Comparison of ENCODE assay signal across 24 mouse cellular contexts in genomic region chr13:38613583-38613982, GRCm38 (mm10). TPM values are rescaled to one million over a fixed set of nuclear protein-coding genes. Genes with fewer than 3 reads are reported as not detected.
A peak's percentile ranks its signal among the peaks of the same experiment; 100 is the strongest.
DNase-seq lines count a peak whose midpoint lies in the region; ATAC-seq and TF ChIP-seq lines count a peak whose summit lies in the region.
"Had no signal": no experiment of that assay in that cellular context is flagged by ENCODE, and none has a peak within 500 bp of the region (broad histone marks: within the 10 kb centered on the region; RNA-seq: fewer than 3 reads in every experiment).

No protein-coding gene starts in this region.

- ATAC-seq in heart, embryonic 13.5 days (ENCODE audit: extremely low read depth, insufficient number of reproducible peaks, low FRiP score, low TSS enrichment): no peak
- no peak for ATAC-seq in lung, postnatal 0 days
- ATAC-seq in liver, embryonic 11.5 days (replicated peaks; ENCODE audit: low FRiP score): peak; percentile 39; the same call in 1 of the 2 replicates
- no peak for ATAC-seq in liver, postnatal 0 days
- ATAC-seq: forebrain, embryonic 15.5 days; inflammation-experienced regulatory T-cells, adult 6 months; midbrain, embryonic 13.5 days had no signal

- H3K9me3 ChIP-seq in heart, embryonic 13.5 days: no peaks in the 10 kb centered on the region
- H3K9me3 ChIP-seq in lung, postnatal 0 days (ENCODE audit: low read length): no peaks in the 10 kb centered on the region
- H3K9me3 ChIP-seq in liver, embryonic 11.5 days (ENCODE audit: control insufficient read depth, low read length): no peaks in the 10 kb centered on the region; the same call in 1 of the 2 replicates
- H3K9me3 ChIP-seq in liver, postnatal 0 days (ENCODE audit: low read length): no peaks in the 10 kb centered on the region
- H3K9me3 ChIP-seq: forebrain, embryonic 15.5 days; midbrain, embryonic 13.5 days had no signal

- H3K27me3 ChIP-seq in heart, embryonic 13.5 days (replicated peaks): no peaks in the 10 kb centered on the region
- no peaks in the 10 kb centered on the region for H3K27me3 ChIP-seq in lung, postnatal 0 days (replicated peaks; ENCODE audit: insufficient read depth, low read length)
- no peaks in the 10 kb centered on the region for H3K27me3 ChIP-seq in liver, embryonic 11.5 days (replicated peaks; ENCODE audit: control insufficient read depth, insufficient read depth, low read length)
- no peaks in the 10 kb centered on the region for H3K27me3 ChIP-seq in liver, postnatal 0 days (ENCODE audit: insufficient read depth, low read length)
- H3K27me3 ChIP-seq: forebrain, embryonic 15.5 days; hindbrain, embryonic 13.5 days; limb, embryonic 13.5 days; midbrain, embryonic 13.5 days had no signal

- no peak overlapping the region for H3K4me2 ChIP-seq in heart, embryonic 13.5 days
- peak overlapping the region; percentile 30; the same call in 1 of the 2 replicates for H3K4me2 ChIP-seq in lung, postnatal 0 days (replicated peaks; ENCODE audit: low read depth, low read length)
- H3K4me2 ChIP-seq in liver, embryonic 11.5 days: no peak overlapping the region; the same call in 1 of the 2 replicates
- peak overlapping the region; percentile 56 for H3K4me2 ChIP-seq in liver, postnatal 0 days (ENCODE audit: low read depth, low read length)
- H3K4me2 ChIP-seq: forebrain, embryonic 15.5 days; hindbrain, embryonic 13.5 days; limb, embryonic 13.5 days; midbrain, embryonic 13.5 days had no signal

- 68% methylated on average over 8 of the region's 8 CpGs for WGBS in heart, embryonic 13.5 days
- WGBS in lung, postnatal 0 days: 66% methylated on average over 8 of the region's 8 CpGs
- WGBS in liver, embryonic 11.5 days: 43% methylated on average over 8 of the region's 8 CpGs
- 32% methylated on average over 8 of the region's 8 CpGs for WGBS in liver, postnatal 0 days (ENCODE audit: insufficient replicate concordance)

- TF ChIP-seq EP300 in lung, postnatal 0 days (IDR thresholded peaks at IDR 0.05): no peak
- peak; percentile 54 for TF ChIP-seq EP300 in liver, postnatal 0 days (IDR thresholded peaks at IDR 0.05; ENCODE audit: low read depth)

- H3K36me3 ChIP-seq in heart, embryonic 13.5 days: peaks cover 26% of the 10 kb centered on the region
- H3K36me3 ChIP-seq in lung, postnatal 0 days (ENCODE audit: insufficient read depth, low read length): no peaks in the 10 kb centered on the region
- H3K36me3 ChIP-seq in liver, embryonic 11.5 days (ENCODE audit: control insufficient read depth, insufficient read depth, low read length): peaks cover 10% of the 10 kb centered on the region
- peaks cover 15% of the 10 kb centered on the region for H3K36me3 ChIP-seq in liver, postnatal 0 days (replicated peaks; ENCODE audit: insufficient read depth, low read length)

- H3K4me3 ChIP-seq in heart, embryonic 13.5 days: no peak overlapping the region
- H3K4me3 ChIP-seq in lung, postnatal 0 days (ENCODE audit: low read depth, low read length): no peak overlapping the region
- no peak overlapping the region for H3K4me3 ChIP-seq in liver, embryonic 11.5 days (ENCODE audit: low read depth, low read length)
- H3K4me3 ChIP-seq in liver, postnatal 0 days (ENCODE audit: low read depth, low read length): no peak overlapping the region
- H3K4me3 ChIP-seq: forebrain, embryonic 15.5 days; hindbrain, embryonic 13.5 days; limb, embryonic 13.5 days; midbrain, embryonic 13.5 days had no signal

- H3K4me1 ChIP-seq in heart, embryonic 13.5 days: peaks cover 45% of the 10 kb centered on the region
- no peaks in the 10 kb centered on the region for H3K4me1 ChIP-seq in lung, postnatal 0 days (ENCODE audit: insufficient read depth, low read depth, low read length)
- H3K4me1 ChIP-seq in liver, embryonic 11.5 days (replicated peaks; ENCODE audit: control insufficient read depth, insufficient read depth, low read length): peaks cover 37% of the 10 kb centered on the region
- H3K4me1 ChIP-seq in liver, postnatal 0 days (ENCODE audit: insufficient read depth): peaks cover 17% of the 10 kb centered on the region
- H3K4me1 ChIP-seq: forebrain, embryonic 15.5 days; hindbrain, embryonic 13.5 days; limb, embryonic 13.5 days; midbrain, embryonic 13.5 days had no signal

- peak overlapping the region; percentile 61; the same call in 1 of the 2 replicates for H3K27ac ChIP-seq in heart, embryonic 13.5 days (replicated peaks)
- H3K27ac ChIP-seq in lung, postnatal 0 days (ENCODE audit: low read length): peak overlapping the region; percentile 66
- peak overlapping the region; percentile 44 for H3K27ac ChIP-seq in liver, embryonic 11.5 days (ENCODE audit: low read depth, low read length)
- H3K27ac ChIP-seq in liver, postnatal 0 days (ENCODE audit: low read depth): peak overlapping the region; percentile 55; the same call in 1 of the 2 replicates
- H3K27ac ChIP-seq: forebrain, embryonic 15.5 days; hindbrain, embryonic 13.5 days; limb, embryonic 13.5 days; midbrain, embryonic 13.5 days had no signal

- H3K9ac ChIP-seq in heart, embryonic 13.5 days: 0 out of 2 replicates have a peak overlapping the region, but pooled peaks have one; percentile 24
- H3K9ac ChIP-seq in lung, postnatal 0 days (replicated peaks; ENCODE audit: low read depth): no peak overlapping the region
- H3K9ac ChIP-seq in liver, embryonic 11.5 days (ENCODE audit: low read depth, low read length): 0 out of 2 replicates have a peak overlapping the region, but pooled peaks have one; percentile 7
- H3K9ac ChIP-seq in liver, postnatal 0 days (replicated peaks): no peak overlapping the region
- H3K9ac ChIP-seq: forebrain, embryonic 15.5 days; hindbrain, embryonic 13.5 days; limb, embryonic 13.5 days; midbrain, embryonic 13.5 days had no signal

- no peak for TF ChIP-seq CTCF in lung, postnatal 0 days (IDR thresholded peaks at IDR 0.05)
- no peak for TF ChIP-seq CTCF in liver, postnatal 0 days (IDR thresholded peaks at IDR 0.05; ENCODE audit: low read depth)

- DNase-seq in heart, adult 11 months: no peak
- DNase-seq in lung, postnatal 0 days (ENCODE audit: low spot score): no peak
- no peak for DNase-seq in lung, adult 18-20 months
- no peak for DNase-seq in liver, embryonic 11.5 days (ENCODE audit: low spot score)
- no peak for DNase-seq in liver, postnatal 0 days
- DNase-seq in gastrocnemius, postnatal 4 days (ENCODE audit: low spot score in 2 of 2): no peak
- DNase-seq in kidney, postnatal 36 days: no peak
- DNase-seq: adrenal gland, adult 2 months; cerebellum, adult 2 months; cerebellum, postnatal 25 days; embryo, embryonic 11 days; gastrocnemius, postnatal 10 days; kidney, adult 8-10 months; kidney, postnatal 25 days; layer of hippocampus, postnatal 36 days; lung, postnatal 14 days; thymus, adult 2 months; thymus, postnatal 4 days had no signal

RNA-seq across cellular contexts. Expression of gene Bloc1s5, which starts 21.3 kb away (rescaled TPM):
- 17.1 and 19.9 TPM in 2 replicates for polyA plus RNA-seq in heart, embryonic 13.5 days (2015; fragmentation: Nextera tagmentation; extraction: Ambion mirVana)
- 13.6 and 15.8 TPM in 2 replicates for polyA plus RNA-seq in lung, postnatal 0 days (2015; fragmentation: Nextera tagmentation; extraction: Ambion mirVana)
- 20.3 and 24.9 TPM in 2 replicates for polyA plus RNA-seq in liver, embryonic 11.5 days (2014; fragmentation: Nextera tagmentation; extraction: Ambion mirVana)
- 13.9 and 16.0 TPM in 2 replicates for polyA plus RNA-seq in liver, postnatal 0 days (2015; fragmentation: Nextera tagmentation; extraction: Ambion mirVana)
- total RNA-seq in gastrocnemius, postnatal 4 days (2021): 10 to 100 TPM; 10.2 to 10.8 TPM

RNA-seq across cellular contexts. Expression of gene Eef1e1, which starts 45.3 kb away (rescaled TPM):
- 31.3 and 41.7 TPM in 2 replicates for polyA plus RNA-seq in heart, embryonic 13.5 days (2015; fragmentation: Nextera tagmentation; extraction: Ambion mirVana)
- polyA plus RNA-seq in lung, postnatal 0 days (2015; fragmentation: Nextera tagmentation; extraction: Ambion mirVana): 14.0 and 16.1 TPM in 2 replicates
- polyA plus RNA-seq in liver, embryonic 11.5 days (2014; fragmentation: Nextera tagmentation; extraction: Ambion mirVana): 112 and 117 TPM in 2 replicates
- 23.9 and 25.5 TPM in 2 replicates for polyA plus RNA-seq in liver, postnatal 0 days (2015; fragmentation: Nextera tagmentation; extraction: Ambion mirVana)
- total RNA-seq in gastrocnemius, postnatal 4 days (2021): 10 to 100 TPM; 13.7 to 18.0 TPM

Comparison
In these comparisons a context has a peak if more than half of its experiments do, and no peak if none do; other contexts are left out.
1. H3K4me2 ChIP-seq: peak in lung, postnatal 0 days (single experiment) and liver, postnatal 0 days (single experiment); none in heart, embryonic 13.5 days (single experiment) and liver, embryonic 11.5 days (single experiment).
2. H3K9ac ChIP-seq: peak in heart, embryonic 13.5 days (single experiment) and liver, embryonic 11.5 days (single experiment); none in lung, postnatal 0 days (single experiment) and liver, postnatal 0 days (single experiment).
3. Peak in every context shown above with its lines, with median percentiles within 50 percentile points of each other: H3K27ac ChIP-seq.